Mouse (Mus musculus) limb, embryonic 11.5 days (tissue): ENCODE measurements around the gene Gm11634. TPM values are rescaled to one million over a fixed set of nuclear protein-coding genes. Genes with fewer than 3 reads are reported as not detected.
"Not testable (repeated sequence)": the region's sequence is repeated elsewhere in the genome, so short reads cannot be mapped to it uniquely, and the experiment has no call there.

Experiments
- ATAC-seq: fragments of 200-750 bp; cut with Nextera tagmentation; 2 replicates; pipeline ENCODE4 v1.8.0; 2017; ENCODE audit warnings: low read depth; ENCODE audit not compliant: insufficient number of reproducible peaks, low FRiP score, low TSS enrichment
- DNase-seq: peaks from one replicate; pipeline ENCODE4 v3.0.0-alpha.2; 2015; ENCODE audit warnings: low spot score
- H3K27ac ChIP-seq: fragments of 300-500 bp; sonication (generic); replicated peaks from 2 replicates; pipeline ENCODE4 v1.5.1; 2014; ENCODE audit warnings: low read depth, mild to moderate bottlenecking, low read length
- H3K27me3 ChIP-seq: fragments of 300-500 bp; sonication (generic); 2 replicates; pipeline ENCODE4 v1.6.1; 2014; ENCODE audit warnings: mild to moderate bottlenecking, low read length, mixed read lengths; ENCODE audit not compliant: control insufficient read depth, insufficient read depth
- H3K36me3 ChIP-seq: fragments of 300-500 bp; sonication (generic); 2 replicates; pipeline ENCODE4 v1.6.1; 2014; ENCODE audit warnings: mild to moderate bottlenecking, low read length, moderate library complexity, mixed read lengths; ENCODE audit not compliant: control insufficient read depth, insufficient read depth
- H3K4me1 ChIP-seq: fragments of 300-500 bp; sonication (generic); 2 replicates; pipeline ENCODE4 v1.6.1; 2014; ENCODE audit warnings: low read length, mixed read lengths; ENCODE audit not compliant: control insufficient read depth, insufficient read depth
- H3K4me2 ChIP-seq: fragments of 300-500 bp; sonication (generic); 2 replicates; pipeline ENCODE4 v1.6.1; 2014; ENCODE audit warnings: low read depth, mild to moderate bottlenecking, moderate library complexity; ENCODE audit not compliant: severe bottlenecking
- H3K4me3 ChIP-seq: fragments of 300-500 bp; sonication (generic); 2 replicates; pipeline ENCODE4 v1.5.1; 2014; ENCODE audit warnings: low read depth, low read length
- H3K9ac ChIP-seq: fragments of 300-500 bp; sonication (generic); 2 replicates; pipeline ENCODE4 v1.6.1; 2014; ENCODE audit warnings: mild to moderate bottlenecking, low read length
- H3K9me3 ChIP-seq: fragments of 300-500 bp; sonication (generic); 2 replicates; pipeline ENCODE4 v1.6.1; 2016; ENCODE audit warnings: low read length; ENCODE audit not compliant: control insufficient read depth
- WGBS: fragments of 180-500 bp; shearing (Covaris S2); extraction: QIAGEN DNeasy Blood & Tissue Kit; methylation state at CpG from one replicate; pipeline ENCODE4 v1.1.7; 2014; 5-methylcytosine and 5-hydroxymethylcytosine counted together
- polyA plus RNA-seq: library from polyadenylated mRNA; unstranded; fragments of >200 nt; fragmentation: Nextera tagmentation; extraction: Ambion mirVana; gene quantifications from 2 replicates; pipeline ENCODE4 v1.2.1, GENCODE M21; 2014

Gene Gm11634
- not detected in 2 replicates for polyA plus RNA-seq

DNA sequence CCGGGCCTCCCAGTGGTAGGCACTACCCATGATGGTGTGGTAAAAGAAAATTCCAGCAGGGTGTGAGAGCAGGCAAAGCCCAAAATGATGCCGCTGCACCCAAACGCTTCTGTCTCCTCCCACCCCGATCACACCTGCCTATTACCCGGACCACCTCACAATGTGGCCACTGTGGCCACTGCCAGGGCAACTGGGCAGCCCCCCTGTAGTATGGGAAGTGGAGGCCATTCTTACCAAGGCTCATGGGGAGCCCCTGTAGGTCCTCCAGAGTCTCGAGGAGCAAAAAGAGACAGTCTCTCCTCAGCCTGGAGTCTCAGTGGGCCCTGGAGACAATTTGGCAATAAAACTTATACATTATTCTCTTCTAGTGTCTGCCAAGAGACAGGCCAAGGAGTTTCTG is at the start of gene Gm11634:
TSS of gene Gm11634 (minus strand) at position 101 of the 400 bp plus-strand sequence.
- H3K9ac ChIP-seq, result no peak within 1 kb of the TSS
- H3K4me2 ChIP-seq, result no peak within 1 kb of the TSS
- H3K27me3 ChIP-seq, result no peaks in the 10 kb centered on the region
- H3K36me3 ChIP-seq, result no peaks in the 10 kb centered on the region
- DNase-seq (no peak), ATAC-seq (no peak)
- H3K4me1 ChIP-seq, result no peaks in the 10 kb centered on the region
- H3K27ac ChIP-seq, result no peak within 1 kb of the TSS
- H3K9me3 ChIP-seq, result no peaks in the 10 kb centered on the region
- no peak within 1 kb of the TSS for H3K4me3 ChIP-seq
- WGBS, result 88% methylated on average over 6 of the region's 6 CpGs

DNA sequence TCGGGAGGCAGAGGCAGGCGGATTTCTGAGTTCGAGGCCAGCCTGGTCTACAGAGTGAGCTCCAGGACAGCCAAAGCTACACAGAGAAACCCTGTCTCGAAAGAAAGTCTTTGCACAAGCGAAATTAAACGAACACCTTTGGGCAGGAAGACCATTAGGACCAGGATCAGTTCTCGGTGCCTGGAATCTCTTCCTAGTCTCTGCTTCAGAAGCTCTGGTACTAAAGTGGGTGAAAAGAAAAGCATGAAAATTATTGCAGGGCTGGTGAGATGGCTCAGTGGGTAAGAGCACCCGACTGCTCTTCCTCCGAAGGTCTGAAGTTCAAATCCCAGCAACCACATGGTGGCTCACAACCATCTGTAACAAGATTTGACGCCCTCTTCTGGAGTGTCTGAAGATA is 48.0 kb upstream of the Gm11634 start:
- not testable (repeated sequence) for H3K4me1 ChIP-seq, H3K9ac ChIP-seq, H3K4me2 ChIP-seq, H3K9me3 ChIP-seq, DNase-seq, H3K36me3 ChIP-seq, H3K4me3 ChIP-seq, H3K27me3 ChIP-seq, H3K27ac ChIP-seq, ATAC-seq
- whole genome bisulfite sequencing, result 93% methylated on average over 10 of the region's 10 CpGs

DNA sequence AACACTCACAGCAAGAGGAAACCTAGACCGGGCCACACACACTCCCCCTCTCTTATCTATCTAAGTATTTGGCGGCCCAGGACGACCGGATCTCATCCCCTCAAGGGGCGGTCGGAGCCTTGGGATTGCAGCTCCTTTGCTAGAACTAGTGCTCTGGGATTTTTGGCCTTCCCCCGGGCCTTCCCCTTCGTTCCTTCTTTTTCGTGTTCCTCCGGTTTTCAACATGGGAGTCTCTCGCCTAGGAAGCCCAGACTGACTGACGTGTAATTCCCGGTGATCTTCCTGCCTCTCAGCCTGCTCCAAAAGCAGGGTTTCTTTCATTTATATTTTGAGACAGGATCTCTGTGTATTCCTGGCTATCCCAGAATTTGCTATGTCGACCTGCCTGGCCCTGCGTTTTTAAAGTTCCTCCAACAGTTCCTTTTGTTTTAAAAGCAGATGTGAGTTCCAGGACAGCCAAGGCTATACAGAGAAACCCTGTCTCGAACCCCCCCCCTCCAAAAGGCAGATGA is 47.3 kb upstream of the Gm11634 start:
- not testable (repeated sequence) for H3K27me3 ChIP-seq, ATAC-seq, H3K9me3 ChIP-seq, H3K36me3 ChIP-seq, H3K9ac ChIP-seq, H3K4me1 ChIP-seq, H3K4me3 ChIP-seq
- Histone ChIP-seq H3K4me2 (peak overlapping the region; percentile 22; the same call in 1 of the 2 replicates), H3K27ac (peak overlapping the region; percentile 81; the same call in 1 of the 2 replicates)
- WGBS, result 19% methylated on average over 12 of the region's 16 CpGs
- DNase-seq, result peak; percentile 33

DNA sequence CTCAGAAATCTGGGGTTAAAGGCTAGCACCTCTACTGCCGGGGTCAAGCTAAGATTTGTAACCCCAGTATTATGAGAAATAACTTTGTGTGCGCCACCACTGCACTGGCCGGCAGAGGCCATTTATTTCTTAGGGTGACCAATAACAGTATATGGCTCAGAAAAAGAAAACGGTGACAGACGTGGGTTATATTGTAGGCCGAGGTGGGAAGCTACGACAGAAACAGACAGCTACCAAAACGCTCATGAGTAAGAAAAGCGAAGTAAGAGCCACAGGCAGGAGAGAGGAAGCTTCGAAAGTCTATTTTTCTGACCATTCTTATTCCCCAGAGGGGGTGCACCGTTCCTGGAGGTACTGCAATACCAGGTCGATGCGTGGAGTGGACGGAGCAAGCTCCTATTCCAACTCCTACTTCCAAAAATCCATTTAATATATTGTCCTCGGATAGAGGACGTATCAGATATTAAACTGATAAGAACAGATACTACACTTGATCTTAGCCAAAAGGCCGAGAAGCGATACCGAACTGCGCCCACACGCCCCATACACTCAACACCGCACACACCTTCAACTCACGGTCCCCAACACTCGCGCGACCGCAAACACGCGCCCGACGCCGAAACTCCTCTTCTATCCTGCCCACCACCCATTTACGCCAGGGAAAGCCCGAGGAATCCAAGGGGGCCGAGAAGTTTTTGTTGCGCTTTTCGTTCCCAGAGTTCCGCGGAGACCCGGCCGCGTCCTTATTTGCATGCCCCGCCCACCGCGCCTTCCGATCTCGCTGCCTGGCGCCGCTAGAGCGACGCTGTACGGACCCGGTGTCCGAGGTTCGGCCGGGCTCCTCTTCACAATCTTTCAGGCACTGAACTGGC is 46.6 kb upstream of the Gm11634 start:
- under 1% methylated on average over 40 of the region's 56 CpGs for WGBS
- H3K9ac ChIP-seq, result peak overlapping the region; percentile 53
- peak; percentile 84 for DNase-seq
- not testable (repeated sequence) for H3K36me3 ChIP-seq, H3K4me1 ChIP-seq, H3K4me3 ChIP-seq, H3K9me3 ChIP-seq, H3K27me3 ChIP-seq
- H3K27ac ChIP-seq, result peak overlapping the region; percentile 81; the same call in 1 of the 2 replicates
- peak; percentile 85 for ATAC-seq
- peak overlapping the region; percentile 22; the same call in 1 of the 2 replicates for H3K4me2 ChIP-seq

DNA sequence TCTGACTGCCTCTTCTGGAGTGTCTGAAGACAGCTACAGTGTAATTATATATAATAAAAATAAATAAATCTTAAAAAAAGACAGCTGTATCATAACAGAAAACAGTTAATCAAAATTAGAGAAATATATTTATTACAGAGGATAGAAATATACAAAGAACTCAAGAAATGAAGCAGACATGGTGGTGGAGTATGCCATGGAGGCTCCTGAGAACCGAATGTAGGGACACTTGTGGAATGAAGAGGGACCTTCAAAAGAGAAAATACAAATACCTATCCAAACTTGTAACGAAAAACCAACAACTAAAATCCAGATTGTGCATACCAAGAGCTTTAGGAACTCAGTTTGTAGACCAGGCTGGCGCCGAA is 46.0 kb upstream of the Gm11634 start:
- ATAC-seq, H3K27me3 ChIP-seq, H3K27ac ChIP-seq, DNase-seq, H3K36me3 ChIP-seq, H3K9ac ChIP-seq, H3K4me2 ChIP-seq, H3K9me3 ChIP-seq, H3K4me1 ChIP-seq, H3K4me3 ChIP-seq: not testable (repeated sequence)
- WGBS, result 2% methylated on average over 4 of the region's 4 CpGs

DNA sequence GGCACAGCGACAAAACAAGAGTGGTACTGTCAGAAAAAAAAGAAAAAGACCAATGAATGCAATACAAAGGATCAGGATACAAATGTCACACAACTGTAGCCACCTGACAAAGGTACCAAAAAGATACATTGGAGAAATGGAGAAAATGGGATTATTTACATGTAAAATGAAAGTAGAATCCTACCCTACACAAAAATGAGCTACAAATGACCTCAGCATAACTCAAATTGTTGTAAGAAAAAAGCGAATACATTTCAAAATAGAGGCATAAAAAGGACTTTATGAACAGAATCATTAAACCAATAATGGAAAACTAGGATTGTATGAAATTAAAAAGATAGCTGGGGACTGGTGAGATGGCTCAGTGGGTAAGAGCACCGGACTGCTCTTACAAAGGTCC is 45.5 kb upstream of the Gm11634 start:
- no peaks in the 10 kb centered on the region for H3K9me3 ChIP-seq
- H3K9ac ChIP-seq, result no peak overlapping the region
- no peak for ATAC-seq
- no peaks in the 10 kb centered on the region for H3K36me3 ChIP-seq
- H3K27ac ChIP-seq, result no peak overlapping the region
- H3K4me3 ChIP-seq, result no peak overlapping the region
- no peaks in the 10 kb centered on the region for H3K27me3 ChIP-seq
- no peaks in the 10 kb centered on the region for H3K4me1 ChIP-seq
- 61% methylated on average over 3 of the region's 3 CpGs for whole genome bisulfite sequencing
- H3K4me2 ChIP-seq, result no peak overlapping the region
- no peak for DNase-seq

DNA sequence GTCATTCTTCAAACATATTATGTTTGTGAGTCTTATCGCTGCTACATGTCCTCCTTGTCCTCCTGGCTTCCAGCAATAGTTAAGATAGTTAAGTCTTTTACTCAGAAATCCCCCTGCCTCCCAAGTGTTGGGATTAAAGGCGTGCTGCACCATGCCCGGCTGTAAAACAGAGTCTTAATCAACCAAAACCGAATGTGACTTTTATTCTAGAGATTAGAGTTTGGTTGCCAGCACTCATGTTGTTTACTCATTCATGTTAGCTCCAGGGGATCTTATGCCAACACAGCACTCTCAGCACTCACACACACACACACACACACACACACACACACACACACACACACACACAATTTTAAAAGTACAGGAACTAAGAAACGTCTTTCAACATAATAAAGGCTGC is 43.9 kb upstream of the Gm11634 start:
- WGBS, result 58% methylated on average over 5 of the region's 5 CpGs
- Histone ChIP-seq H3K9me3 (no peaks in the 10 kb centered on the region), H3K9ac (no peak overlapping the region), H3K4me2 (no peak overlapping the region), H3K27me3 (no peaks in the 10 kb centered on the region), H3K27ac (no peak overlapping the region), H3K4me1 (no peaks in the 10 kb centered on the region), H3K4me3 (no peak overlapping the region), H3K36me3 (no peaks in the 10 kb centered on the region)
- ATAC-seq (no peak), DNase-seq (no peak)

DNA sequence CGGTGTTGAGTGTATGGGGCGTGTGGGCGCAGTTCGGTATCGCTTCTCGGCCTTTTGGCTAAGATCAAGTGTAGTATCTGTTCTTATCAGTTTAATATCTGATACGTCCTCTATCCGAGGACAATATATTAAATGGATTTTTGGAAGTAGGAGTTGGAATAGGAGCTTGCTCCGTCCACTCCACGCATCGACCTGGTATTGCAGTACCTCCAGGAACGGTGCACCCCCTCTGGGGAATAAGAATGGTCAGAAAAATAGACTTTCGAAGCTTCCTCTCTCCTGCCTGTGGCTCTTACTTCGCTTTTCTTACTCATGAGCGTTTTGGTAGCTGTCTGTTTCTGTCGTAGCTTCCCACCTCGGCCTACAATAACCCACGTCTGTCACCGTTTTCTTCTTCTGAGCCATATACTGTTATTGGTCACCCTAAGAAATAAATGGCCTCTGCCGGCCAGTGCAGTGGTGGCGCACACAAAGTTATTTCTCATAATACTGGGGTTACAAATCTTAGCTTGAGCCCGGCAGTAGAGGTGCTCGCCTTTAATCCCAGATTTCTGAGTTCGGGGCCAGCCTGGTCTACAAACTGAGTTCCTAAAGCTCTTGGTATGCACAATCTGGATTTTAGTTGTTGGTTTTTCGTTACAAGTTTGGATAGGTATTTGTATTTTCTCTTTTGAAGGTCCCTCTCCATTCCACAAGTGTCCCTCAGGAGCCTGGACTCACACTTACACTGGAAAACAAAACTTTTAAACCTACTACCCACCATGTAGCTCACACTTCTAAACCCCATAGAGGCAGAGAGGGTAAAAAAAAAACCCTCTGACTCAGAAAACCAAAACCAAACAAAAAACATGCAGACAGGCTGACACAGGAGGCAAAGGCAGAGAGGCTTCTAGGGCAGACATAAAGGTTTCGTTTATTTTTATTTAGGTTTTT is 42.9 kb upstream of the Gm11634 start:
- not testable (repeated sequence) for H3K9ac ChIP-seq

More for the DNA sequence above, 42.9 kb upstream of the Gm11634 start:
- ATAC-seq (peak; percentile 88), DNase-seq (peak; percentile 75)
- 6% methylated on average over 13 of the region's 26 CpGs for WGBS
- H3K27ac ChIP-seq, result peak overlapping the region; percentile 73; the same call in 1 of the 2 replicates
- not testable (repeated sequence) for H3K27me3 ChIP-seq, H3K36me3 ChIP-seq, H3K4me1 ChIP-seq, H3K4me3 ChIP-seq, H3K4me2 ChIP-seq, H3K9me3 ChIP-seq
